Mouse (Mus musculus) lung, postnatal 14 days (tissue): Measurements from ENCODE around the gene 1700022I11Rik.

ENCODE experiments used
- DNase-seq: peaks from one replicate; pipeline ENCODE4 v3.0.0; 2021

1700022I11Rik gene

GRCm38 (mm10) chr4:43004951-43005350, 35.5 kb downstream of the 1700022I11Rik start:
- DNase-seq, result no peak

DNA sequence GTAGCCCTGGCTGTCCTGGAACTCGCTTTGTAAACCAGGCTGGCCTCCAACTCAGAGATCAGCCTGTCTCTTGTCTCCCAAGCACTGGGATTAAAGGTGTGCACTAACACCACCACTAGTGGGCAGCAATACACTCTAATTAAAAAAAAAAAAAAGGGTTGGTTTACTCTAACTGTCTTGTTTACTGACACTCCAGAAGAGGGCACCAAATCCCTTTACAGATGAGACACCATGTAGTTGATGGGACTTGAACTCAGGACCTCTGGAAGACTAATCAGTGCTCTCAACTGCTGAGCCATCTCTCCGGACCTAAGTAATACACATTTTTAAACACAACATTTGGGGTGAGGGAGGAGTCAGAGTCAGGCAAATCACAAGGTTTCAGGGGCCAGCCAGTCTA, 36.4 kb downstream of the 1700022I11Rik start:
- peak; percentile 39 for DNase-seq

DNA sequence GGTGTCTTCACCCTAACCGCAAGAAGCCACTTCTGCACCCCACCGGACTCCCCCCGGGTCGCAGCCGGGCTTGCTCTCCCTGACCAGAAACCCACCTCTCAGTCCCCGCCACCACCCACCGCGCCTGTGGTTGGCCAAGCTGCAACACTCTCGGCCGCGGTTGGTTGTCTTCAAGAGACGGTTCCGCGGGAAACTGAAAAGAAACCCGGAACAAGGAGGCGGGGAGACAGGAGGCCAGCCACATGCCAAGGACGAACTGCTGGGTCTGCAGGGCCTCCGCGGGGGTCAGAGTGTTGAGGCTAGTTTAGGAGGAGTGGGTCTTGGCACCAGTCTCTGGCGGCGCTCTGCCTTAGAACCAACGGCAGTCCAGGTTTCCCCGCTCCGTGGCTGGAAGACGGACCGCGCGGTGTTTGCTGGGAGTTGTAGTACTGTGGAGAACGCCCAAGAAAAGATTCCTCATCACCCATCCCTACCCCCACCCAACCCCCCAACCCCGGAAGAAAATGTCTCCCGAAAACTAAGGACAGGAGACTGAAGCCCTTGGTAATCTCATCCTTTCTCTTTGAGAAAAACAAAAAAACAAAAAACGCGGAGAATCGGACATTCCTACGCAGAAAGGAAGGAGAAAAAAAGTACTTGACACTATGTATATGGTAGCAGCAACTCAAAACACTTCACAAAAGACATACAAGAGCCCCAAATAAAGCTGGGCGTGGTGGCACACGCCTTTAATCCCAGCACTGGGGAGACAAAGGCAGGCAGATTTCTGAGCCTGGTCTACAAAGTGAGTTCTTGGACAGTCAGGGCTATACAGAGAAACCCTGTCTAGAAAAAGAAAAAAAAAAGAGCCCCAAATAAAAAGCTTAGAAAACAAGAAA, 41.0 kb downstream of the 1700022I11Rik start, which contains the start of gene Fancg:
Gene Fancg, minus strand, starts transcription at position 346 of the 878 bp plus-strand sequence.
- DNase-seq, result peak; percentile 83

DNA sequence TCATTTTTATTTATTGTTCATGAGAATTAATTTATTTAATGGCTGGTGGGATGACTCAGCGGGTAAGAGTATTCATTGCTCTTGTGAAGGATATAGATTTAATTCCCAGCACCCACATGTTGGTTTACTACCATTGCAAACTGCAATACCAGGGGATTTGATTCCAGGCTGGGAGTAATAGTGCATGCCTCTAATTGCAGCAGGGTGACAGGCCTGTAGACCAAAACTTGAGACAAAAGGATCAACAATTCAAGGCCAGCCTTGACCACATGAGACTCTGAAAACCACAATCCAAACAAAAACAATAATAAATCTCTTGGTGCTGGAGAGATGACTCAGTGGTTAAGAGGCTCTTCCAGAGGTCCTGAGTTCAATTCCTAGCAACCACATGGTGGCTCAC, 42.7 kb downstream of the 1700022I11Rik start:
- no peak for DNase-seq

GRCm38 (mm10) chr4:43018156-43018555, 48.8 kb downstream of the 1700022I11Rik start:
- no peak for DNase-seq

DNA sequence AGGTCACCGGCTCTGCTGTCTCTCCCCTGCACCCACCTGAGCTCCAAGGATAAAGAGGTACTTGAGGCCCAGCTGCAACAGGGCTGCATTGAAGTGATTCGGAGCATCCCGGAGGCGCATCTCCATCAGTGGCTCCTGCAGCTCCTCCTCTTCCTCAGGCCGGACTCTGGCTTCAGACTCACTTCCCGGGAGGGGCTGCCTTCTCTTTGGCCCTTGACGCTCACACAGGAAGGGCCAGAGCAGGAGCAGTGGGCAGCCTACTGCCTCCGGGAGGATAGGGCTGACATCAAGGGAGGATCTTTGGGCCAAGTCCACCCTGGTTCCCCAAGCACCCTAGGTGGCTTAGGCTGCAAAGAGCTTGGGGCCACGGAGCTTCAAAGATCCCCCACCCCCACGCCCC, 49.8 kb downstream of the 1700022I11Rik start:
- no peak for DNase-seq

- DNase-seq, result no peak
These were observed 50.4 kb downstream of the 1700022I11Rik start for GRCm38 (mm10) chr4:43019641-43020465.

DNA sequence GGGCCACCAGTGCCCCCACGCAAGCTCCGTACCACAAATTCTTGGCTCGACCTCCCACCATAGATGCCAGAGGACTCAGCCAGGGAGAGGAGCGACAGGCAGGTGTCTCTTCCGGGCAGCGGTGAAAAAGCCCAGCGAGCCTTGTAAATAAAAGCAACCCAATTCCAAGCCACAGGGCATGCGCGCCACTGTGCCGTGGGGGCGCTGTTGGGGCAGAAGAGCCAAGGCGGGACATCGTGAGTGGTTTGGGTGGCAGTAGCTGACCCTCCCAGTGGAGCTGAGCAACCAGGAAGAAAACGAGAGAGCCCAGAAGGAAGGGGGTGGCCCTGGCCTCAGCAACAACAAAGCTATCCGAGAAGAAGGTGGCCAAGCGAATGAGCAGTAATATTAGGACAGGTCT, 51.5 kb downstream of the 1700022I11Rik start:
- no peak for DNase-seq

- DNase-seq, result no peak
These were observed 51.9 kb downstream of the 1700022I11Rik start for GRCm38 (mm10) chr4:43021341-43021740.

DNA sequence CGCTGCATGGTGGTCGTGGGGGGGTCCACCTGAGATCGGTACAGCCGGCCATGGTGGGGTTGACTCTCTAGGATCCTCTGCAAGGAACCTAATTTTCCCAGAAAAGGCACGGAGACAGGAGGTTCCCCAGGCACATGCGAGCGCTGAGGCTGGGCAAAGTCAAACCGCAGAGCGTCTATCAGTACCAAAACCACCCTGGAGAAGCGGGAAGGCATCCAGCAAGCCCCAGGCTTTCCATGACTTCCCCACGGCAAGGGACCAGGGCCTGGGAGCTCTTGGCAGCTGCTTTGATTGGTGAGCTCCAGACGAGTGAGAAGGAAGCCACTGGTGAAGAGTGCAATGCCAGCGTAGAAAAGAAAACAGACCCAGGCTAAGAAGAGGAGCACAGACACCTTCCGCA, 55.3 kb downstream of the 1700022I11Rik start:
- DNase-seq, result no peak

- DNase-seq, result peak; percentile 96
These were observed 55.9 kb downstream of the 1700022I11Rik start, which contains the start of gene Pigo for GRCm38 (mm10) chr4:43025084-43025960. Gene Pigo (minus strand): TSS chr4:43025819.

- DNase-seq, result no peak
These were observed 59.7 kb downstream of the 1700022I11Rik start for GRCm38 (mm10) chr4:43029121-43029520.

DNA sequence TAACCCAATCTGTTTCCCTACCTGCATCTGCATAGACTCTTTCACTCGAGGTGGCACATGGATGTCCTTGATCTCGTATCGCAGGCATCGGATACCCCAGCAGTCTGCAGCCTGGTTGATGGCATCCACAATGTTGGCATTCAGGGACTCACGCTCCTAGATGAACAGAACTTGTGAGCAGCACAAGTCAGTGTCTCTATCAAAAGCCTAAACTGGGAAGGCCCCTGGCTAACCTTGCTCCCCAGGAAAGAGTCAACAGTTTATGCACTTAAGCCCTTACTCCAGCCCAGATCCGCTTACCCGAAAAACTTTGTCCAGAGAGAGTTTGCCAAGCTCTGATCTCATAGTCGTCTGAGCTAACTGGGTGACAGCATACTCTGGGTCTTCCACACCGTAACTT, 60.3 kb downstream of the 1700022I11Rik start:
- no peak for DNase-seq

DNA sequence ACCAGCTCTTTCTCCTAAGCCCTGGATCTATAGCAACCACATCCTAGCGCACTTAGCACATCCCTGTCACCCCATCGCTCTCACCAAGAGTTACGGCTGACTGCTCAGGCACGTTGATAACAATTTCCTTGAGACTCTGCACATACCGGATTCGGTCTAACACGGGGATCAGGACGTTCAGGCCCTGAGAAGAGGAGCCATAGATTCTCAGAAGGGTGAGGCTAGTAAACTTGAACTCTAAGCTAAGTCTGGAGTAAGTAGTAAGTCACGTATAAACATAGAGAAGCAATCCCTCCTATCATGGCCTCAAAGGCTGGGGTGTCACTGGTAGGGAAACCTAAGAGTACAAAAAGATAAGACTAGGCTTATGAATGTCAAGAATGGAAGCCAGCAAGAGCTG, 60.9 kb downstream of the 1700022I11Rik start:
- no peak for DNase-seq

DNA sequence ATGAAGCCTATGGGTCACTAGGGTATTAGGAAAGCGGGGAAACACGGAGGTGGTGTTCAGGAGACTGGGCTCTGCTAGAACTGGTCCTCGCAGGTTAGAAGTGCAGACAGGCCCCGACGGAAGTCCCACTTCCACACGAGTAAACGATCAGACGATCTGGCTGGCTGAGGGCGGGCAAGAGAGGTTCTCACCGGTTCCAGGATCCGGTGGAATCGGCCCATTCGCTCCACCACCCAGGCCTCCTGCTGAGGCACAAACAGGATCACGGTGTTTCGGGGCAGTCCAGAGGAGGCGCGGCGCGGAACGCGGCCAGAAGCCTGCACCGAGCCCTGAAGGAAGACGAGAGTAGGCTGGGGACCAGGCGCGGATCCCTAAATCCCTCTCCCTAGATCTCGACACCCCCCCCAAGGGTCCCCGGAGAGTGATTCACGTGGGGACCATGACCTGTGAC, 61.4 kb downstream of the 1700022I11Rik start:
- no peak for DNase-seq

DNA sequence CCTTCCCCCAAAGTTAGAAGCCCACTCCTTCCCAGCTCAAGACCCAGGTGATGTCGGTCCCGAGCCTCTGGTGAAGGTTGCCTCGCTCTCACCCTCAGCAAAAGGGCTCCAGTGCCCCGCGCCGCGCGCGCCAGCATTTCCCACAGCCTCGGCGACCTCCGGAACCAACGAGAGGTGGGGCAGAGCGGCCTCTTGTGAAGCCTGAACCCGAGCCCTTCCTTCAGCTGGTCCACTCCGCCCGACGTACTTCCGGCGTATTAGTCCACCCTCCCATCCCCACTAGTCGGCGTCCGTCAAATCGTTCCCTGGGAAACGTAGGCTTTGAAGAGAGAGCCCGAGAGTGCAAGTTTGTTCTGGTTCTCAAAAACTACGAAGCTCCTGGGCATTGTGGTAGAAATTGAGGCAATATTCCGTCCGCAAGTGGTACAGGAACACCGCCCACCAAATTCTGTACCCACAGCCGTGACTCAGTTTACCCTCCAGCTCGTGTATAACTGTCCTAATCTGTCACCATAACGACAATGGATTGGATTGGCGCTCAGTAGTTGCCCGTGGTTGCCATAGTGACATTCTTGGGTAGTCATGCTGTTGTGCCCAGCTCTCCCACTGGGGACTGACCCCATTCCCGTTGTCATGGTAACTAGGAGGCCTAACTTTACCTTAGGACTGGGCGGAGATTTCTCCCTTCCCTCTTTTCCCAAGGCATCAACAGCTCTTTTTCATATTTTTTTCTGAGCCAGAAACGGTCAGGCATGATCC, 62.0 kb downstream of the 1700022I11Rik start, which contains the start of gene Stoml2:
Gene Stoml2, minus strand, starts transcription at position 474 of the 759 bp plus-strand sequence.
- DNase-seq, result peak; percentile 93

DNA sequence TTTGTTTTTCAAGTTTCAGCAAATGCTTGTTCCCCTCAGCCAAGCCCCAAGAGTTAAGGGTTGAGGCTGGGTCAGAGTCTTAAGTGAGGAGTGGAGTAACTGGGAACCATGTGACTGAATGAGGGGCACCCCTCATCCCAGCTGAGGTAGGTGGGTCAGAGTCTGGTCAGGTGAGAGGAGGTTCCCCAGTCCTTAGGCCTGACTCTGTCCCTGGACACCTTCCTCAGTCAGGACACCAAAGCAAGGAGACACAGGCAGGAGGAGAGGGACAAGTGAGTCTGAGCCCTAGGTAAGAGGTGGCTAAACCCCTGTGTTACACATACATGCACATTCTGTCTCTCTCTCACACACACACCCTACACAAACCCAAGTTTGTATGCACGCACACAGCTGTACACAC, 63.1 kb downstream of the 1700022I11Rik start:
- DNase-seq, result no peak
